Mouse (Mus musculus) left cerebral cortex, postnatal 14 days (tissue): Measurements from ENCODE around the gene Vac14. TPM values are rescaled to one million over a fixed set of nuclear protein-coding genes. Genes with fewer than 3 reads are reported as not detected.

Source experiments
- DNase-seq, 2 experiments: peaks; one replicate each; pipeline ENCODE4 v3.0.0; 2021 to 2022; ENCODE audit warnings: low spot score in 2 of 2, mixed read lengths in 1 of 2
- intact Hi-C: fragments of 180-260 bp; cut with DNase I; formaldehyde crosslinking; loops from one replicate; pipeline ENCODE4 v1.15.1; 2025
- total RNA-seq, 2 experiments: library from RNA; stranded (reverse); gene quantifications; 2 replicates each; pipeline ENCODE4 v1.2.3; 2021

The Vac14 gene
- total RNA-seq, 2 experiments from 2014 or later = 22.4 to 24.5 TPM

- DNase-seq = no peak
- intact Hi-C loops = no loop called here
These were observed 90.0 kb downstream of the Vac14 start for GRCm38 (mm10) chr8:110708429-110708828.

- intact Hi-C loops = no loop called here
- no peak for DNase-seq
These were observed 92.2 kb downstream of the Vac14 start for GRCm38 (mm10) chr8:110710593-110710992.

GRCm38 (mm10) chr8:110711271-110711934 is 93.0 kb downstream of the Vac14 start:
- intact Hi-C loops = no loop called here
- DNase-seq = no peak

- intact Hi-C loops = no loop called here
- peak; percentile 41 to 65 for DNase-seq
These were observed 94.7 kb downstream of the Vac14 start for GRCm38 (mm10) chr8:110713073-110713472.

- intact Hi-C loops = no loop called here
- DNase-seq = peak in 1 of 2 experiments; percentile 58
These were observed 96.6 kb downstream of the Vac14 start for GRCm38 (mm10) chr8:110714827-110715519.

GRCm38 (mm10) chr8:110716075-110716474 is 97.7 kb downstream of the Vac14 start:
- peak; percentile 76 to 92 for DNase-seq
- intact Hi-C loops = no loop called here

GRCm38 (mm10) chr8:110717131-110717530 is 98.7 kb downstream of the Vac14 start:
- DNase-seq = no peak
- intact Hi-C loops = no loop called here

GRCm38 (mm10) chr8:110718209-110718968 is 100.0 kb downstream of the Vac14 start:
- intact Hi-C loops = no loop called here
- no peak for DNase-seq

- DNase-seq = peak; percentile 47 to 51
- intact Hi-C loops = no loop called here
These were observed 100.7 kb downstream of the Vac14 start for GRCm38 (mm10) chr8:110718969-110719670.

- intact Hi-C loops = no loop called here
- DNase-seq = no peak
These were observed 101.7 kb downstream of the Vac14 start for GRCm38 (mm10) chr8:110719898-110720653.

- intact Hi-C loops = no loop called here
These were observed 102.6 kb downstream of the Vac14 start, which contains the start of gene Mtss1l for GRCm38 (mm10) chr8:110720685-110721598. Gene Mtss1l, plus strand, starts transcription at chr8:110721476.

GRCm38 (mm10) chr8:110721606-110722413 is 103.4 kb downstream of the Vac14 start:
- intact Hi-C loops = no loop called here
- no peak for DNase-seq

More at GRCm38 (mm10) chr8:110720685-110721598, 102.6 kb downstream of the Vac14 start, which contains the start of gene Mtss1l:
- DNase-seq = peak; percentile 70 to 77

GRCm38 (mm10) chr8:110722414-110723011 is 104.1 kb downstream of the Vac14 start:
- DNase-seq = no peak
- intact Hi-C loops = no loop called here

- intact Hi-C loops = no loop called here
- DNase-seq = no peak
These were observed 106.1 kb downstream of the Vac14 start for GRCm38 (mm10) chr8:110724493-110724892.

- intact Hi-C loops = no loop called here
- peak; percentile 60 to 70 for DNase-seq
These were observed 106.9 kb downstream of the Vac14 start for GRCm38 (mm10) chr8:110725084-110725838.

- DNase-seq = peak; percentile 73 to 80
- intact Hi-C loops = loop anchor here (2.0 kb wide), 1 partner anchor 80 kb away; no protein-coding TSS in a partner anchor
These were observed 108.5 kb downstream of the Vac14 start for GRCm38 (mm10) chr8:110726893-110727292.
